Mouse (Mus musculus): Measurements from ENCODE around the gene Tgfa.

The Tgfa gene

DNA sequence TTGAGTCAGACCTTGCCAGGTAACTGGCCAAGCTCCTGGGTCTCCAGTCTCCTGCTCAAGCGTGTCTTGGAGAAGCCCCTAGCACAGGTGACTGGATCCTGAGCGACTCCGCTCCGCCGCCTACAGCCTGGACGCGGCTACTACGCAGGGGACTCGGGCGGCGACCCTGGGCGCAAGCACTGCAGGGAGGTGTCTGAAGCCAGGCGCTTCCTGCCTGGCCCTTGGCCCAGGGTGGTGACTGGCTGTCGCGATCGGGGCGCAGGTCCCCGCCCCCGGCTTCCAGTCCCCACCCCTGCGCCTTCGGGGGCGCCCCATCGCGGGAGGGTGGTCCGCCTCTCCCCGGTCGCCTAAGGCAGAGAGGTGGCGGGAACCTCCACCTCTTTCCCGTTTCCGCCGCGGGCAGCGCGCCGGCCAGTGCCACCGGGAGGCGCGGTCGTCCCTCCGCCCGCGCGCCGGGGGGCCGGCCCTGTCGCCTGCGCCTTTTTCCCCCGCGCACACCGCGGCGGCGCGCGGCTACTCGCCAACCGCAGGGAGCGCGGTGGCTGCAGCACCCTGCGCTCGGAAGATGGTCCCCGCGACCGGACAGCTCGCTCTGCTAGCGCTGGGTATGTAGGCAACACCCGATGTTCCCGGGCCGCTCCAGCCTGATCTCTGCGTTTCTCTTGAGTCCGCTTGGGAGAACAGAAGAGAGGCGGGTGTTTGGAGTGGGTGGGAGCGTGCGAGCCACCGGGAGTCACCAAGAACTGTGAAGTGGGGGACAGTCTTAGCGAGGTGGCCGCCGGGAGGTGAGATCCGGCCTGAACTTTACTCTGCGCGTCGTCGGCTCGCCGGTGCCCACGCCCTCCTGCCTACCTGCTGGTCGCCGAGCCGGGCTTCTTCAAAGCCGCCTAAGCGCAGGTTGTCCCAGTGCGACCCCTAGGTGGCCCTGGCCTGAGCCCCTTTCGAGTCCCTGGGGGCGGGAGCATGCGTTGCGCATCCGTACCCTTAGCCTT is at the start of gene Tgfa:
Gene Tgfa (plus strand): TSS at position 283 of the 992 bp plus-strand sequence.
- no peak for DNase-seq (ENCODE audit: low read depth, low spot score)

DNA sequence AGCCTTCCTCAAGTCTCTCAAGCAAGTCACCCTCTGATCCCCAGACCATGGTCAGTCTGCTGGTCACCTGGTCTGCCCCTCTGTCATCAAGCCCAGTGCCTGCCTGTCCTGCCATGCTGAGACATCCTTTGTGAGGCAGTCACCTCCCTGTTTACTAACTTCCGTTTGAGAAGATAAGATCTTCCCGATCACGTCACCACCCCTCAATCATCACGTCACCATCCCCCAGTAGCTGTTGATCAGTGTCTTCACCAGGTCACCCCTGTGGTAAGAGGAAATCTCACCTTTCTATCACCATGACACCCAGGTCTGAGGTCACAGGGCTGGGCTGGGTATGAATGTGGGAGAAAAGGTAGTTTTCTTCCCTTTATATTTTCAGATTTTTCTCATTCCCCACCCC is 46.5 kb upstream of the Tgfa start:
- DNase-seq (ENCODE audit: low read depth, low spot score) = no peak

DNA sequence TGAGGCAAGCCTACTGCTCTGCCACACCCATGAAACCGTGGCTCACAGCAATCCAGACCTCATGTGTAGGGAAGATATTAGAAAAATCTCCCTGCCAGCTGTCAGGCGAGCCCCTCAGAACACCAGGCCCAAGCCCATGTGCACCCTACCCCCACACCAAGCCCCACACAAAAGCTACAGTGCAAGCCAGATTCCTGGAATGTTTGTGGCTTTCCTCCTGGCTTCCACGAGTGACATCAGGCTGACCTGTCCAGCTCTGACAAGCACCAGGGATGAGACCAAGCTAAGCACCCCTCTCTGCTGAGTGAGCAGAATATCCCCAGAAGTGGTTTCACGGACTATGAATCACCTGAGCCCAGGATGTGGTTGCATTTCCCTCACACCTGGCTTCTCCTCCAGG is 46.0 kb upstream of the Tgfa start:
- no peak for DNase-seq (ENCODE audit: low read depth, low spot score)

DNA sequence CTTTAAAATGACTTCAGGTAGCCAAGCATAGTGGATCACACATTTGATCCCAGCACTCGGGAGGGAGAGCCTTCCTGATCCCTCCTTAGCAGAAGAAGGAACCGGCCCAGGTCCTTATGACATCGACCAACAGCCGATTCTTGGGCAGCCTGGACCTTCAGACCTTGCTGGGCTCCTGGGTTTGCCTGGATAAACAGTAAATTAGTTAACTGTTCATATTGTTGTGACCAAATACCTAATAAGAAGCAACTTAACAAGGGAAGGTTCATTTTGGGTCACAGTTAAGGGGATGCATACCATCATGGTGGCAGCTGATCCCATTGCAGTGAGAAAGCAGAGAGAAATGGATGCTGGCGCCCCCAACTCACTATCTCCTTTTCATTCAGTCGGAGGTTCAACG is 42.3 kb upstream of the Tgfa start:
- no peak for DNase-seq (ENCODE audit: low read depth, low spot score)

DNA sequence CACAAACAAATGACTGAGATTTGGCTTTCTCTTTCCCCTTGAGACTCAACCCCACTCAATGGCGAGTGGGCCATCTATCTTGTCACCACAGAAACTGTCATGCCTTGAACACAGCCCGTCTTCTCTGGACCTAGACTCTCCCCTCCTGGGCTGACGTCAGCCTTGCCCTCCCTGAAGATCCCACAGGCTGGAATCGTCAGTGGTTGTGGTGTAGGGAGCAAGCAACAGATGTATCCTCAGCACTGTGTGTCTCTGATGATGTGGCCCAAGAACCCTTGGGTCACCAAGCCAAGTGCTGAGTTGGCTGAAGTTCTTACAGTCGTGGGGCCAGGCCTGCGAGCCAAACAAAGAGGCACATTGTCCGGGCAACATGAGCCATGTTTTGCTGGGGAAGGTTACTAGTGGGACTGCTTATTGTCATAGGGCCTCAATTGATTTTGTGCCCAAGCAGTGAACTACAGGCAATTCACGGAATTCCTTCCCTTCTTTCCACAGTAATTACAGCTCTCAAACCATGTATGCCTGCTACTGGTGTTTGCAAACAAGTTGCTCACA is 41.5 kb upstream of the Tgfa start:
- DNase-seq (ENCODE audit: low read depth, low spot score) = no peak

DNA sequence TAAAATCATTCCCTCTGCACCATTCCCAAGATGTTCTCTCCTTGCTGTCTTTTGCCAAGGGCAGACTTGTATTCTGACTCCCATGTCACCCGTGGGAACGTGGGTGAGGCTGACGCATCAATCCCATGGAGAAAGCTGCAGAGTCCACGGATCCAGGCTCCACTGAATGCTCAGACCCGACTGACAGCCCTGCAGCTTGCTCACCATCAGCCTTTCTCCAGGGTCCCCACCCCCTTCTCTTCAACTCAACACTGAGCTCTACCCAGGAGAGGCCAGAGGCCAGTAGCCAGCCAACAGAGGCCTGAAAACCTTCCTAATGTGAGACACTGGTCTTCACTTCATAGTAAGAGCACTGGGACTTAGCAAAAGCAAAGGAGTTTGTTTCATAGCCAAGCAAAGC is 41.0 kb upstream of the Tgfa start:
- no peak for DNase-seq (ENCODE audit: low read depth, low spot score)

DNA sequence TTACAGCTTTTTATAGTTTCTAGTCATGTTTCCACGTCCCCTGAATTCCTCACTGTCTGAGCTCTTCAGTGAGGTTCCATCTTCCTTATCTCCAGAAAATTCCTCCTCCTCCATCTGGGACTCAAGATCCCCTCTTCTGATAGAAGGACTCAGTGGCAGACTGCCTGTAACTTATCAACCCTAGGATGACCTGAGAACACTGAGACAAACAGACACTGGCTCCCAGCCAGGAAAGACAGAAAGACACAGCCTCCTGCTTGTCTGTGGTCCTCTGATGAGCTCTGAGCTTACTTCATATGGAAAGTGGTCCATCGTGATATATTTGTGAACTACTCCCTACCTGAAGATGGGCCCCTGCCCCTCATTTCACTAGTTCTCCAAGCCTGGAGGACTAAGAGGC is 40.5 kb upstream of the Tgfa start:
- no peak for DNase-seq (ENCODE audit: low read depth, low spot score)

DNA sequence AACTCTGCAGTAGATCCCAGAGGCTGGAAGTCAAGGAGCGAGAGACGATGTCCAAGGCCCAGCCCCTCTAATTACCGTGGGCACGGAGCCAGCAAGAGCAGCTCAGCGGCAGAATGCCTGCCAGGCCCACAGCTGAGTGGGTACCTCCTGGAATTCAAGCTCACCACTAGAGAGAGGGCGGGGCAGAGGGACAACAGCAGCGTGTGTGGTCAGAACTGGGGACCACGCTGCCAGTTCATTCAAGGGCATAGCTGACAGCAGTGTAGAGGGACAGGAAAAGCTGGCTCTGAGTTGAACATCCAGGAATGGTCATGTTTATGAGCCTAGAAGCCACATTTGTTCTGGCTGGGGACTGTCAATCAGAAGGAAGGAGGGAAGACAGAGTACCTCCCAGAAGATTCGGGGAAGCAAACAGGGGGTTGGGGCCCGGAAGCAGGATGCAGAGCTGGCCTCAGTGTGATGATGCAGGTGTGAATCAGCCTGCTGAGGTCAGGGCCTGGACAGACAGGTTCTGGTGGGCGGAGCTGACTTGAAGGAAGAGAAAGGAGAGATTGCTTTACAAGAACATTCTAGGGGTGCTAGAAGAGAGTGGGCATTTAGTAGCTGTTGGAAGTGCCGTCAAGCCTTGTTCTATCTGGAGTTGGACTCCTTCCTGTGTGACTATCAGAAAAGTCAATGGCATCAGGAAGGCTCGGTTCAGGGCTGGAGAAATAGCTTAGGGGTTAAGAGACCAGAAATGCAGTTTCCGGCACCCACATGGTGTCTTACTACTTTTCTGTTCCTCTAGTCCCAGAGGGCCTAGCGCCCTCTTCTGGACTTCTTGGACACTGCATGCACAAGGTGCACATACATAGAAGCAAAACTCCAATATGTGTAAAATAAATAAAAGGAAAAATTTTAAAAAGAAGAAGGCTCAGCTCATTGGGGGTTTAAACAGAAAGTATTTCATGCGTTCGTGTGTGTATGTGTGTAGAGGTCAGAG is 37.5 kb upstream of the Tgfa start:
- no peak for DNase-seq (ENCODE audit: low read depth, low spot score)

DNA sequence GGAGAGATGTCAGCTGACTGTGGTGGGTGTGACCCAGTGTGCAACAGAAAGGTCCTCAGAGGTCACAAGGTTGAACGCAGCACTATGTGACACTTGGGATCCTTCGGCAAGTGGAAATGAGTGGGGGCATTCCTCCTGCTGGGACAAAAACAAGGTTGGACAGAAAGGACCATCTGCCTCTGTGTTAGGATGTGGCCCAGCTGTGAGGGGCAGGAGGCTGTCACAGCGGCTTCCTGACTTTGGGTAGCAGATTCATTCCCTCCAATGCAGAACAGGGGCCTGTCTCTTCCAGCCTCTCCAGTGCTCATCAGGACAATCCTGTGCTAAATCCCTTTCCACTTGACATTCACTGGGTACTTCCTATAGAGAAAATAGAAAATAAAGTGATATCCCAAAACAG is 34.1 kb upstream of the Tgfa start:
- DNase-seq (ENCODE audit: low read depth, low spot score) = no peak

DNA sequence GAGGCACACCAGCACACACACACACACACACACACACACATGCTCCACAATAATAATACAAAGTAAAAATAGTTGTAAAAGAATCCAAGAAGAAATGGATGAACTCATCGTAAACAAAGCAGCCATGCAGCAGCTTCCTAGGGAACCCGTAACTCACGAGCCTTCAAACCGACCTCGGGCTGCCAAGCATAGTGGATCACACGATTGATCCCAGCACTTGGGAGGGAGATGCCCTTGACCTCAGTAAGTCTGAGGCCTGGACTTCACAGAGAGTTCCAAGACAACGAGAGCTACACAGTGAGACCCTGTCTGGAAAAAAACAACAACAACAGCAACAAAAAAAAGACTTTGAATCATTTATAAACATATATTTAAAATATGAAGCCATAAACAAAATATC is 33.4 kb upstream of the Tgfa start:
- no peak for DNase-seq (ENCODE audit: low read depth, low spot score)

DNA sequence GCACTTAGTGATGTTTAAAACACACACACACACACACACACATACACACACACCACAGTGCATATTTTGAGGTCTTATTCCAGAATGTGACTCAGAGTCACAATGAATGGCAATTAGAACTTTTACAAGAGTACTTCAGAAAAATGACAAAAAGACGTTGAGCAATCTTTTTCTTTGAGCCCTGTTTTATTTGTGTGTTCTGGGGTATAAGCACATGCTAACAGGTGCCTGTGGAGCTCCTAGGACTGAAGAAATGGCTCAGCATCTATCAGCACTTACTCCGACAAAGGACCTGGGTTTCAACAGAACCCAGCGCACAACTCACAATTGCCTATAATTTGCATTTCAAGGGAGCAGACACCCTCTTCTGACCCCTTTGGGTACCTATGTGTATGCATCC is 31.0 kb upstream of the Tgfa start:
- DNase-seq (ENCODE audit: low read depth, low spot score) = no peak

DNA sequence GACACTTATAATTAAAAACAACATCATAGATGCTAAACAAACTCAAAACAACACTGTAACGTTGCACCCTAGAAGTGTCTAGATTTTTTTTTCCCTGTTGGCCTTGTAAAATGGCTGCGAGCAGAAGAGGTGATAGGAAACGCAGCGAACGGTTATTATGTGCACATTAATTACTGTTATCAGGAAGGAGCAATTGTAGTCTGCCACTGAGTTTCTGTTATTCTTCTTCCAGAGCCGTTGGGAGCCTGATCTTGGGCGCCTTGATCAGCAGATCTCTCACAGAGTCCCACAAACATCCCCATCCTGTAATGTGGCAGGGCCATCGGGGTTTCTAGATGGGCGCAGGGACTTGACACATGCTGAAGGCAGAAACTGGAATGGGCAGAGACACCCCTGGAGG is 28.6 kb upstream of the Tgfa start:
- no peak for DNase-seq (ENCODE audit: low read depth, low spot score)

DNA sequence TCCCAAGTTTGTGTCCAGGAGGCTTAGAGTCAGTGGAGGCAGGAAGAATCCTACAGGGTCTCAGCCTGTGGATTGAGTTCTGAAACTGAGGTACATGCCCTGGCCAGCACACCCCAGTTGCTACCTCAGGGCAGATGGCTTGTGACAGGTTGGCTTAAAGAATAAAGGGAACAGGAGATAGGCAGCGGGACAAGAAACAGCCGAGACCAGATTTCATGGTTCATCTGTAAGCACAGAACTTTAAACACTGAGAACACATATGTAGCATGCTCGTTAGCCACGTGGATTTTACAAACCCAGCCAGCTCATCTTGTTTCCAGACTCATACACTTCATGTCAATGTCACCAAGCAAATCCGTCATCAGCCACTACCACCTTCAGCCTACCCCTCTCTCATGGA is 27.2 kb upstream of the Tgfa start:
- DNase-seq (ENCODE audit: low read depth, low spot score) = no peak

DNA sequence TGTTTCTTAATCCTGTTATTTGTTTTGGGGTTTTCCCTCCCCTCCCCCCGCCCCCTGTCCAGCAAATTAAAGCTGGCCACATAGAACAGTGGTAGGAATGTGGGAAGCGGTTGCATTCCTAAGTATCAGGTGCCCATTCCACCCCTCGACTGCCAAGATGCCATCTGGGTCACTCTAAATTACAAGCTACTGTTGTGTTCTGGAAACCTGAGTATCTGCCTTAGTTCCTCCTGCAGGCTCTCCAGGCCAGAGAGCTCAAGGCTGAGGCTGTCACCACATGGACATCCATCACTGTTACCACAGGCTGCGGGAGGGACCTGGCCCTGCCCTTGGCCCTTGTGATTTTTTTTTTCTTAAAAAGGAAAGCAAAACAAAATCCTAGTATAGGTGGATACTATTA is 25.9 kb upstream of the Tgfa start:
- DNase-seq (ENCODE audit: low read depth, low spot score) = no peak

DNA sequence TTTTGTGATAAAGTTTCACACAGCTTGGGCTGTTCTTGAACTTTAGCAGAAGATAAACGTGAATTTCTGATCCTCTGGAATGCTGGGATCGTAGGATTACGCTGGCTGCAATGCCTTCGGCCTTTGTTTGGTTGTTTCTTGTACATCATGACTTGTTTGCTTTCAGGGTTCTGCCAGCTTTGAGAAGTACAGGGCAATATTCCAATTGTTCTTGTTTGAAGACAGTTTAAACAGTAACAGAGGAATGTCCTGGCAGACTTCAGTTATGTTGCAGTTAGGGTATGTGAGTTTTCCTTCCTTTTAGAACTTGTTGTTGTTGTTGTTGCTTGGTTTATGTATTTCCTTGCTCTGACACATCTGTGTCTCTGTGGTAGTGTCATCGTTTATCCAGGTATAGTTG is 18.8 kb upstream of the Tgfa start:
- no peak for DNase-seq (ENCODE audit: low read depth, low spot score)

DNA sequence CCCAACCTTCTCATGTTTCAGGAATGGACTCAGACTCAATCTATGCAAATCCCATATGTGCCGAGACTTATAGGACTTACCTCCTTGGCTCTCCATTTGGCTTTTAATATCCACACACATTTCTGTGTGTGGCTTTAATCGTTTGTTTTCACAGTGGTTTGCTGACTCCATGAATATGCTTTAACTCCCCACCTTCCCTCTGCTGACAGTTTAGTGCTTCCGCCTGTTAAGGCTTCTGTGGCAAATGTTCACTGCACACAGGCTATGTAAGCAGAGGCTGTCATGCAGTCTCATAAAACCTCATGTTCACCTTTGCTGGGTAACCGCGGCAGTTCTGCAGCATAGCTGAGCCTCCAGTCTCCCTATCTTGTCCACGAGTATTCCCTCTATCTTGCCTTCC is 18.3 kb upstream of the Tgfa start:
- DNase-seq (ENCODE audit: low read depth, low spot score) = no peak

DNA sequence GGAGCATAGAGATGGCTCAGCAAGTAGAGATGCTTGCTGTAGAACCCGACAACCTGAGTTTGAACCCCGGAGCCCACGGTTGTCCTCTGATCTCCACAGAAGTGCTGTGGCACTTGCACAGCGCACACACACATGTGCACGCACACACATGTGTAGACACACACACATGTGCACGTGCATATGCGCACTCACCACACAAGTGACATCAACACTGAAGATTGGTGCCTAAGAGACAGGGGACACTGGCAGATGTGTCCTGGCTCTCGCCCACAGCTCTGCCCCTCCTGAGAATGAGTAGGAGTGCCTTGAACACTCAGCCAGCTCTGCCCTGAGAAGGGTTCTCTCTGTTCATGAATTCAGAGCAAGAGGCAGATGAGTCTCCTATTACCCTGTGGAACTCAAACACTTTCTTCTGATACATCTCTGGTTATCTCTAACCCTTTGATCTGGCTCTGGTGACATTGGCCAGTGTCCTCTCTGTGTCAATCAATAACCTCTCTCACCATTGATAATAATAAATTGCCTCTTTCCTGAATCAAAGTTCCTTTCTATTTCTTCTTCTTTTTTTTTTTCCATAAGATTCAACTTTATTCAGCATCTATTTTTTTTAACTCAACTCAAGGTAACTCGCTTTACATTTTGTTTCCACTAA is 17.6 kb upstream of the Tgfa start:
- DNase-seq (ENCODE audit: low read depth, low spot score) = no peak

DNA sequence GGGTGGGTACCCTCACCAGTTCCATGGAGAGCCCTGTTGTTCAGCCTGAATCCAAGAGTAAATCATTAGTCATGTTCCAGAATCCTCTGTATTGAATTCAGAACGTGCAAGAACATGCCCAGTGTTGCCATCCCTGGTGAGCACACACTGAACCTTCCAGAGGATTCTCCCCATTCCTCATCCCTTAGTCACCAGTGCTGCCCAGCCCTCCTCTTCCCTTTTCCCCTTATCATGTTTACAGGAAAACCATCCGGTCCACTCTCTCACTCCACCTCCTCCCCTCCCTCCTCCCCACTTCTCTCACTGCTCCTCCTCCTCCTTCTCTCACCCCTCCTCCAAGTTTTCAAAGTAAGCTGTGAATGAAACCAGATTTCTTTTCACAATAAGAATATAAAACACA is 14.4 kb upstream of the Tgfa start:
- DNase-seq (ENCODE audit: low read depth, low spot score) = no peak

DNA sequence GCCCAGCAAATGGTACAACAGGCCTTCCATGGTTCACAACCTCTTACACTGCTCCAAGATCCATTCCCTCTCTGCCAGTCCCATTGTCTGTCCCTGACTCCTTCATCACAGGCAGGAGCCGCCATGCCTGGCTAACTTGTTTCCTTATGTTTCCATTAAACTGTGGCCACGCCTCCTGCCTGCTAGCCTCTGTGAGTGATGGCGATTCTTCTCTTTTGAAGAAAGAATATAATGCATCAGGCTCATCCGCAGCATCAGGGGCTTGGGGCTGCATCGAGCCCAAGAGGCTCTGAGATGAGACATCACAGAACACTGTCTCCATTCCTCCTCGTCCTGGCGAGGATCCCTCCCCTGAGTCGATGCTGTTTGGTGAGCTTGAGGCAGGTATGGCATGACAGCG is 13.0 kb upstream of the Tgfa start:
- DNase-seq (ENCODE audit: low read depth, low spot score) = no peak

DNA sequence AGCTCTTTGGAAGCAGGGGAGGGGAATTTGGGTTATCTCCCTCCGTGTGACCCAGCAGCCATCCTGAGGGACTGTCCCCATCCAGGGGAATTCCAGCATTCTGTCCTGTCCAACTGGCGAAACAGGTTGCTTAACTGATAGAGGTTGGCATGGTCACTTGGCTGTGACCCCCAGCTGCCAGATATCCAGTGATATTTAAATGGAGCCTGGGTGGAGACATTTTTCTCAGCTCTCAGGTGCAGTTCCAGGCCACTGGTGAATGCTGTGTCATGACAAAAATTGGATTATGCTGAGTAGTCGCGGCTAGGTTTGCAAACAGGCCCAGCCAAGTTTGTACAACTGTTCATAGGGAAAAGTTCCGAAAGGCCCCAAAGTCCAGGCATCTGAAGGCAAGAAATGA is 12.4 kb upstream of the Tgfa start:
- no peak for DNase-seq (ENCODE audit: low read depth, low spot score)

DNA sequence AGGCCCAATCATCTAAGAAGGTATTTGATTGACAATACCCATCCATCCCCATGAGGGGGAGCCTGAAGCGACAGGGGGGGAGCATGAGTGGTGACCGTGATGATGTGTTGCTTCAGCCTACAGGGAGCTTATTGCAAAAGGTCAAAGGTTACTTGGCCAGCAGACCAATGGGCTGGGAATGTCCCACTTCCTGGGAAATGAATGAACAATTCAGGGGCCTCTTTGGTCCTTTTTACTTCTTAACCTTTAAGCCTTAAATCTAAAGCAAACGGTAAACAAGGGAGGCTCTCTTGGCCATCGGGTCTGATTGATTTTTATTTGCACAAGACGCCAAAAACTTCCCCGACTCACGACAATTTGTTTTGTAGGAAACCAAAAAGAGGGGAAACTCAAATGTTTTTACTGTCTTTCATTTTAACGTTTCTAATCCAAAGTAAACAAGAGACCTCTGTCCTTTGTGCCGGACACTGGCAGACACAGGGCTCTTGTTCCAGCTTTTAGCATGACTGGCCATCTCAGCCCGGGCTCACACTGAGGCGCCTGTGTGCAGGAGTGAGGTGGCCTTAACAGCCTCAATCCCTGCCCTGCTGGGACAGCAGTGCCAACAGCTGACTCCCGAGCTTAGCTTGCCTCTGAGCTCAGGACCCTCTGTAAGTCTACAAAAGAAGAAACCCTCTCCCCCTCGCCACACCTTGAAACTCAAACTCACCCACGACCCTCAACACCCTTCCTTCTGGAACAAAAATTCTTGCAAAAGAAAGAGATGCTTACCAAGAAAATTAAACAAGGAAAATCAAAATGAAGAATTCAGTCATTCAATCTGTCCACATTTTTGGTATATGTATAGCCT is 8.7 kb upstream of the Tgfa start:
- no peak for DNase-seq (ENCODE audit: low read depth, low spot score)
